Mouse (Mus musculus) kidney, adult 2 months (tissue): ENCODE data around the gene Vegfa.

Experiments used
- CTCF ChIP-seq: fragments of 200-500 bp; conservative IDR thresholded peaks from 2 replicates; pipeline ENCODE4 v1.5.1; 2011; ENCODE audit warnings: low read depth, mild to moderate bottlenecking, control low read depth, low read length, moderate library complexity, mixed read lengths; ENCODE audit not compliant: insufficient read depth, insufficient read length
- POLR2A ChIP-seq: fragments of 200-500 bp; IDR thresholded peaks from one replicate; pipeline ENCODE4 v1.6.1; 2011; ENCODE audit warnings: low read depth, low read length, control low read depth

- TF ChIP-seq CTCF = no peak
- no peak for TF ChIP-seq POLR2A
These were observed 953 bp upstream of the Vegfa start for GRCm38 (mm10) chr17:46033122-46033521.
